Mouse (Mus musculus) megakaryocyte, embryonic 14.5 days (primary cell): ENCODE data around the gene Tec. TPM values are rescaled to one million over a fixed set of nuclear protein-coding genes. Genes with fewer than 3 reads are reported as not detected.

Experiments
- H3K27me3 ChIP-seq: replicated peaks from 2 replicates; pipeline ENCODE3; 2012; ENCODE audit warnings: inconsistent platforms
- H3K36me3 ChIP-seq: replicated peaks from 2 replicates; pipeline ENCODE3; 2012; ENCODE audit warnings: low read length, inconsistent platforms, mixed read lengths
- H3K4me1 ChIP-seq: 2 replicates; pipeline ENCODE4 v1.6.1; 2012; ENCODE audit warnings: inconsistent platforms
- H3K4me3 ChIP-seq: replicated peaks from 2 replicates; pipeline ENCODE3; 2012; ENCODE audit warnings: moderate library complexity, mild to moderate bottlenecking, inconsistent platforms
- H3K9me3 ChIP-seq: 2 replicates; pipeline ENCODE4 v1.6.1; 2012; ENCODE audit warnings: inconsistent platforms
- FLI1 ChIP-seq: IDR thresholded peaks from 2 replicates; pipeline ENCODE4 v1.6.1; 2012; ENCODE audit warnings: low read length, inconsistent platforms, mixed read lengths
- GATA1 ChIP-seq: IDR thresholded peaks from 3 replicates; pipeline ENCODE4 v1.6.1; 2012; ENCODE audit warnings: mixed read lengths, low read length, inconsistent platforms, borderline replicate concordance
- polyA plus RNA-seq: library from polyadenylated mRNA; stranded (reverse); fragments of >175 nt; gene quantifications from 2 replicates; pipeline ENCODE4 v1.2.3, GENCODE M21; 2012; ENCODE audit warnings: low replicate concordance; ENCODE audit not compliant: insufficient read depth

Gene Tec
- polyA plus RNA-seq, 1 experiment = 4.6 TPM

- no peaks in the 10 kb centered on the region for H3K27me3 ChIP-seq
- H3K4me1 ChIP-seq = peaks cover 79% of the 10 kb centered on the region
- no peak overlapping the region for H3K4me3 ChIP-seq
- TF ChIP-seq FLI1 (no peak), GATA1 (no peak)
- H3K9me3 ChIP-seq = no peaks in the 10 kb centered on the region
- H3K36me3 ChIP-seq = peaks cover 88% of the 10 kb centered on the region
Observed at GRCm38 (mm10) chr5:72816046-72816445, 52.2 kb downstream of the Tec start.

DNA sequence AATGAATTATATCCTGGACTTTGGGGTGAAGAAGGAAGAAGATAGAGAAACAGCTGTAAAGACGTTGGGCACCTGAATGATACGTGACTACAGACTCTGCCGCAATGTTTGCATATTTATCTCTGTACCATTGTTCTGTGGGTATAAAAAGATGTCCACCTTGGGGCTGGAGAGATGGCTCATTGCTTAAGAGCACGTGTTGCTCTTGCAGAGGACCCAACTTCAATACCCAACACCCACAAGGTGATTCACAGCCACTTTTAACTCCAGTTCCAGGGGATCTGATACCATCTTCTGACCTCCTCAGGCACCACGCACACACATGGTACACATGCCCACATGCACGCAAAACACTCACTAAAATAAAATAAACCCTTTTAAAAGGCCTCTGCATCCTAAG is 52.9 kb downstream of the Tec start:
- no peaks in the 10 kb centered on the region for H3K9me3 ChIP-seq
- H3K27me3 ChIP-seq = no peaks in the 10 kb centered on the region
- H3K4me1 ChIP-seq = peaks cover 78% of the 10 kb centered on the region
- TF ChIP-seq GATA1 (no peak), FLI1 (no peak)
- no peak overlapping the region for H3K4me3 ChIP-seq
- peaks cover 88% of the 10 kb centered on the region for H3K36me3 ChIP-seq

DNA sequence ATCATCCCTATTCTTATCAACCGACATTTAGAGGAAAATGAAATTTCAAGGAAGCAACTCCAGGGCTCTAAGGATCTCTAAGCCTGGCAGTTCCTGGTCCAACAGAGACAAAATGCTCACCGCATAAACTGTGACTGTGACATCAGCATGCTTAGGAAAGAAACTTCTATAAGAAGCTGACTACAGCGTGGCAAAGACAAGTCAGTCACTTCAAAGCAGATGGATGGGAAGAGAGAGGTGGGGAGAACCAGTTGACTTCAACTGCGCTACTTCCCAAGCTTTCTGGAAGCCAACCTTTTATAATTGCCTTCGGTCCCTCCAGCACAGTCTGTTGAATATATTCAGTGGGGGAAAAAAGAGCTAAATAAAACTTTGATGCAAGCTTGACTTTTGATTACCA is 54.2 kb downstream of the Tec start:
- H3K27me3 ChIP-seq = no peaks in the 10 kb centered on the region
- H3K9me3 ChIP-seq = no peaks in the 10 kb centered on the region

GRCm38 (mm10) chr5:72812908-72813307 is 55.4 kb downstream of the Tec start:
- no peak overlapping the region for H3K4me3 ChIP-seq
- H3K36me3 ChIP-seq = peaks cover 97% of the 10 kb centered on the region
- no peaks in the 10 kb centered on the region for H3K9me3 ChIP-seq
- TF ChIP-seq FLI1 = no peak
- TF ChIP-seq GATA1 = no peak
- peaks cover 84% of the 10 kb centered on the region for H3K4me1 ChIP-seq
- H3K27me3 ChIP-seq = no peaks in the 10 kb centered on the region

More for the DNA sequence above, 54.2 kb downstream of the Tec start:
- Histone ChIP-seq H3K36me3 (peaks cover 94% of the 10 kb centered on the region), H3K4me1 (peaks cover 81% of the 10 kb centered on the region), H3K4me3 (no peak overlapping the region)
- TF ChIP-seq GATA1 (no peak), FLI1 (no peak)

DNA sequence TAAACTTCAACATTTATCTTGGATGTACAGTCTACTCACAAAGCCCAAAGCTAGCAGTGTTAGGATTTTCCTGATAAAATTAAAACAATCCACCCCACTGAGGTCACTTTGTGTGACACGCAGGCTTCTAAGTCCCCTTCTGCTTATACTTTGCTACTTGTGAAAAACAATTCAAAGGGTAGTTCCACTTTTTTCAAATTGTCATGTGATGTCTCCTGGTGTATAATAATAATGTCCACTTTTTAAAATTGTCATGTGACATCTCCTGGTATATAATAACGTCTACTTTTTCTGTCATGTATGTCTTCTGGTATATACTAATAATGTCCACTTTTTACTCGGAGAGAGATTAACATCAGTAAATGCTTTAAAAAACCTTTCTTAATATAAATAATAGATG is 56.0 kb downstream of the Tec start:
- H3K9me3 ChIP-seq = no peaks in the 10 kb centered on the region

DNA sequence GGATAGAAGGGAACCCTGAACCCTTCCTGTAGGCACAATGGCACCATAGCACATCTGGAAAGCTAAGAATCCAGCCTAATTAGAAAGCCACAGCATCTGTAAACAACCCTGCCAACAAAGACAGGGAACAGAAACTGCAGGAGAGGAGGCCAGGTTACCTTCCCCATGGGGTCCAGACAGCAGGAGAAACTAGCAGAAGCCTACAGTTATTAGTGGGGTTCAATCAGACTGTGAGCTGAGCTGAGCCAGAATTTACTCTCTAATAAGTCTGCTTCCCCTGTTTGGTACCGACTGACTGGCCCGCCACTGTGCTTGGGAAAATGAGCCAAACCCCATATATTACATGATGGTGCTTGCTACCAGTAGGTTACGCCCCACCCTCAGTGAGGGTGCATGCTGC is 56.9 kb downstream of the Tec start:
- no peak overlapping the region for H3K4me3 ChIP-seq
- no peak for TF ChIP-seq FLI1
- no peak for TF ChIP-seq GATA1
- peaks cover 75% of the 10 kb centered on the region for H3K4me1 ChIP-seq
- H3K36me3 ChIP-seq = peaks cover 92% of the 10 kb centered on the region
- no peaks in the 10 kb centered on the region for H3K27me3 ChIP-seq
- no peaks in the 10 kb centered on the region for H3K9me3 ChIP-seq

More for the DNA sequence above, 56.0 kb downstream of the Tec start:
- Histone ChIP-seq H3K4me3 (no peak overlapping the region), H3K4me1 (peaks cover 79% of the 10 kb centered on the region), H3K36me3 (peaks cover 97% of the 10 kb centered on the region), H3K27me3 (no peaks in the 10 kb centered on the region)
- TF ChIP-seq GATA1 (no peak), FLI1 (no peak)

DNA sequence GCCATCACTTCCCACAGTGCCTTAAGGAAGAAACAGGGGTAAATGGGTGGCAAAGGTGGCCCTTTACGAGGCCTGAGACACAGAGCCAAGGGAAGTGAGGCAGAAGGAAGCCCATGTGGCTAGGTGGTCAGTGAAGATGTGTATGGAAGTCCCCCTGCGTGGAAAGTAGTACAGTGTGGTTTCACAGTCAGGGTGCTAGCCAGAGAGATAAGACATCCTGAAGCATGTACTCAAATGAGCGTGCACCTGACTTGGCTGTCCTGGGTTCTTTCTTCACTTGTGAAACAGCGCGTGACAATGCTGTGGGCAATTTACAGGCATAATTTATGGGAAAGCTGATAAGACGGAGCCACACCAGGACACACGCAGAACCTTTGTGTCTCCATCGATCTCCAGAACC is 57.3 kb downstream of the Tec start:
- H3K4me3 ChIP-seq = peak overlapping the region; percentile 50
- H3K4me1 ChIP-seq = peaks cover 75% of the 10 kb centered on the region
- H3K27me3 ChIP-seq = no peaks in the 10 kb centered on the region
- TF ChIP-seq GATA1 (no peak), FLI1 (no peak)
- H3K9me3 ChIP-seq = no peaks in the 10 kb centered on the region
- H3K36me3 ChIP-seq = peaks cover 92% of the 10 kb centered on the region

- Histone ChIP-seq H3K4me1 (peaks cover 80% of the 10 kb centered on the region), H3K4me3 (peak overlapping the region; percentile 64), H3K27me3 (no peaks in the 10 kb centered on the region), H3K9me3 (no peaks in the 10 kb centered on the region), H3K36me3 (peaks cover 92% of the 10 kb centered on the region)
- no peak for TF ChIP-seq FLI1
- no peak for TF ChIP-seq GATA1
Observed at GRCm38 (mm10) chr5:72809480-72809879, 58.8 kb downstream of the Tec start.

GRCm38 (mm10) chr5:72808456-72809111 is 59.7 kb downstream of the Tec start:
- H3K9me3 ChIP-seq = no peaks in the 10 kb centered on the region
- H3K4me3 ChIP-seq = no peak overlapping the region
- peaks cover 85% of the 10 kb centered on the region for H3K4me1 ChIP-seq
- no peak for TF ChIP-seq FLI1
- no peaks in the 10 kb centered on the region for H3K27me3 ChIP-seq
- H3K36me3 ChIP-seq = peaks cover 92% of the 10 kb centered on the region

DNA sequence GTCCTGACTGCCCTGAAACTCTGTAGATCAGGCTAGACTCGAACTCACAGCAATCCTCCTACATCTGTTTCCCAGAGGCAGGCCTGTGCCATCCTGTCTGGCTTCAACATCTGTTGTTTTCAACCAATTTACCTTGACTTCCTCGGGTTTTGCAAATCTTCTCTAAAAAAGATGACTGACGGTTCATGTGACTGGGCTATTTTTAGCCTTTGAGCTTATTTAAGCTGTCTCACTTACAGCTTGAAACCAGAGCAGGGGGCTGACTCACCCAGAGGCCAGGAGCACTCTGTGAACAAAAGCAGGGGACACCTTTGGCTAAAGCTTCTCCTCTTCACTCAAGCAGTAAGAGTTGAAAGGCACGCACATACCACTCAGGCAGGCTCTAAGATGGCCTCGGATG is 65.4 kb downstream of the Tec start:
- no peak for TF ChIP-seq FLI1
- TF ChIP-seq GATA1 = no peak
- H3K27me3 ChIP-seq = no peaks in the 10 kb centered on the region
- peaks cover 92% of the 10 kb centered on the region for H3K36me3 ChIP-seq
- peaks cover 87% of the 10 kb centered on the region for H3K4me1 ChIP-seq
- no peaks in the 10 kb centered on the region for H3K9me3 ChIP-seq
- H3K4me3 ChIP-seq = peak overlapping the region; percentile 76

- no peak for TF ChIP-seq FLI1
- no peak for TF ChIP-seq GATA1
- Histone ChIP-seq H3K36me3 (peaks cover 98% of the 10 kb centered on the region), H3K27me3 (no peaks in the 10 kb centered on the region), H3K9me3 (no peaks in the 10 kb centered on the region), H3K4me1 (peaks cover 95% of the 10 kb centered on the region), H3K4me3 (no peak overlapping the region)
Observed at GRCm38 (mm10) chr5:72798563-72798962, 69.7 kb downstream of the Tec start.
